Mouse (Mus musculus) intestine, embryonic 15.5 days (tissue): ENCODE results near the gene Srgap1. TPM values are rescaled to one million over a fixed set of nuclear protein-coding genes. Genes with fewer than 3 reads are reported as not detected.

Source experiments
- ATAC-seq: fragments of 200-750 bp; cut with Nextera tagmentation; 2 replicates; pipeline ENCODE4 v1.8.0; 2017; ENCODE audit warnings: moderate TSS enrichment, moderate library complexity
- H3K27ac ChIP-seq: fragments of 300-500 bp; sonication (generic); 2 replicates; pipeline ENCODE4 v1.5.1; 2015; ENCODE audit warnings: mild to moderate bottlenecking, inconsistent platforms
- H3K27me3 ChIP-seq: fragments of 300-500 bp; sonication (generic); replicated peaks from 2 replicates; pipeline ENCODE4 v1.6.1; 2015; ENCODE audit warnings: inconsistent platforms
- H3K36me3 ChIP-seq: fragments of 300-500 bp; sonication (generic); 2 replicates; pipeline ENCODE4 v1.6.1; 2015; ENCODE audit warnings: inconsistent platforms
- H3K4me1 ChIP-seq: fragments of 300-500 bp; sonication (generic); replicated peaks from 2 replicates; pipeline ENCODE4 v1.6.1; 2015; ENCODE audit warnings: inconsistent platforms
- H3K4me2 ChIP-seq: fragments of 300-500 bp; sonication (generic); replicated peaks from 2 replicates; pipeline ENCODE4 v1.6.1; 2015; ENCODE audit warnings: mild to moderate bottlenecking, inconsistent platforms
- H3K4me3 ChIP-seq: fragments of 300-500 bp; sonication (generic); replicated peaks from 2 replicates; pipeline ENCODE4 v1.5.1; 2015; ENCODE audit warnings: inconsistent platforms
- H3K9ac ChIP-seq: fragments of 300-500 bp; sonication (generic); 2 replicates; pipeline ENCODE4 v1.6.1; 2015; ENCODE audit warnings: inconsistent platforms
- H3K9me3 ChIP-seq: fragments of 300-500 bp; sonication (generic); 2 replicates; pipeline ENCODE4 v1.6.1; 2016; ENCODE audit warnings: inconsistent platforms
- WGBS: fragments of 180-500 bp; shearing (Covaris S2); methylation state at CpG from one replicate; pipeline ENCODE4 v1.1.7; 2015; 5-methylcytosine and 5-hydroxymethylcytosine counted together
- polyA plus RNA-seq: library from polyadenylated mRNA; unstranded; fragments of >200 nt; fragmentation: Nextera tagmentation; extraction: Ambion mirVana; gene quantifications from 2 replicates; pipeline ENCODE4 v1.2.1, GENCODE M21; 2015

Srgap1 gene
- polyA plus RNA-seq, 1 experiment from 2014 or later = 7.7 TPM

- Histone ChIP-seq H3K27ac (0 out of 2 replicates have a peak overlapping the region, but pooled peaks have one; percentile 24), H3K9ac (no peak overlapping the region), H3K27me3 (no peaks in the 10 kb centered on the region), H3K36me3 (no peaks in the 10 kb centered on the region), H3K9me3 (no peaks in the 10 kb centered on the region), H3K4me2 (no peak overlapping the region), H3K4me3 (no peak overlapping the region), H3K4me1 (0 out of 2 replicates have a peak, but pooled peaks cover 7% of the 10 kb centered on the region)
- 52% methylated on average over 18 of the region's 18 CpGs for WGBS
- no peak for ATAC-seq
These were observed 181.4 kb downstream of the Srgap1 start for GRCm38 (mm10) chr10:121865503-121866239.

- H3K4me3 ChIP-seq = no peak overlapping the region
- H3K27ac ChIP-seq = no peak overlapping the region
- no peaks in the 10 kb centered on the region for H3K27me3 ChIP-seq
- H3K9ac ChIP-seq = no peak overlapping the region
- H3K4me1 ChIP-seq = 0 out of 2 replicates have a peak, but pooled peaks cover 6% of the 10 kb centered on the region
- H3K4me2 ChIP-seq = no peak overlapping the region
- no peaks in the 10 kb centered on the region for H3K9me3 ChIP-seq
- no peaks in the 10 kb centered on the region for H3K36me3 ChIP-seq
- WGBS = 72% methylated on average over 2 of the region's 2 CpGs
- no peak for ATAC-seq
These were observed 186.2 kb downstream of the Srgap1 start for GRCm38 (mm10) chr10:121860924-121861323.

- no peak for ATAC-seq
- Histone ChIP-seq H3K36me3 (no peaks in the 10 kb centered on the region), H3K4me3 (no peak overlapping the region), H3K9me3 (no peaks in the 10 kb centered on the region), H3K4me2 (no peak overlapping the region), H3K4me1 (0 out of 2 replicates have a peak, but pooled peaks cover 5% of the 10 kb centered on the region), H3K27ac (no peak overlapping the region), H3K27me3 (no peaks in the 10 kb centered on the region), H3K9ac (no peak overlapping the region)
- WGBS = 83% methylated on average over 10 of the region's 10 CpGs
These were observed 187.1 kb downstream of the Srgap1 start for GRCm38 (mm10) chr10:121859803-121860571.

GRCm38 (mm10) chr10:121858911-121859310, 188.2 kb downstream of the Srgap1 start:
- no peak for ATAC-seq
- Histone ChIP-seq H3K9me3 (no peaks in the 10 kb centered on the region), H3K4me3 (no peak overlapping the region), H3K9ac (no peak overlapping the region), H3K27me3 (no peaks in the 10 kb centered on the region), H3K4me2 (no peak overlapping the region), H3K27ac (no peak overlapping the region), H3K4me1 (0 out of 2 replicates have a peak, but pooled peaks cover 5% of the 10 kb centered on the region), H3K36me3 (0 out of 2 replicates have a peak, but pooled peaks cover 5% of the 10 kb centered on the region)
- WGBS = 62% methylated on average over 2 of the region's 2 CpGs

- ATAC-seq = no peak
- Histone ChIP-seq H3K4me1 (0 out of 2 replicates have a peak, but pooled peaks cover 5% of the 10 kb centered on the region), H3K36me3 (0 out of 2 replicates have a peak, but pooled peaks cover 5% of the 10 kb centered on the region), H3K9ac (no peak overlapping the region), H3K27me3 (no peaks in the 10 kb centered on the region), H3K27ac (no peak overlapping the region), H3K9me3 (no peaks in the 10 kb centered on the region), H3K4me2 (no peak overlapping the region), H3K4me3 (no peak overlapping the region)
- WGBS = 71% methylated on average over 1 of the region's 1 CpGs
These were observed 189.0 kb downstream of the Srgap1 start for GRCm38 (mm10) chr10:121858086-121858485.

- 82% methylated on average over 7 of the region's 7 CpGs for WGBS
- H3K4me3 ChIP-seq = no peak overlapping the region
- no peak for ATAC-seq
- H3K9me3 ChIP-seq = no peaks in the 10 kb centered on the region
- 0 out of 2 replicates have a peak, but pooled peaks cover 5% of the 10 kb centered on the region for H3K36me3 ChIP-seq
- no peak overlapping the region for H3K4me2 ChIP-seq
- no peak overlapping the region for H3K9ac ChIP-seq
- no peak overlapping the region for H3K27ac ChIP-seq
- 0 out of 2 replicates have a peak, but pooled peaks cover under 1% of the 10 kb centered on the region for H3K4me1 ChIP-seq
- H3K27me3 ChIP-seq = no peaks in the 10 kb centered on the region
These were observed 191.2 kb downstream of the Srgap1 start for GRCm38 (mm10) chr10:121855863-121856446.

GRCm38 (mm10) chr10:121853385-121853808, 193.7 kb downstream of the Srgap1 start:
- Histone ChIP-seq H3K27me3 (no peaks in the 10 kb centered on the region), H3K27ac (no peak overlapping the region), H3K9me3 (no peaks in the 10 kb centered on the region), H3K9ac (no peak overlapping the region), H3K36me3 (0 out of 2 replicates have a peak, but pooled peaks cover 5% of the 10 kb centered on the region), H3K4me2 (no peak overlapping the region), H3K4me3 (no peak overlapping the region), H3K4me1 (no peaks in the 10 kb centered on the region)
- no peak for ATAC-seq
- WGBS = 49% methylated on average over 14 of the region's 14 CpGs

- H3K4me2 ChIP-seq = no peak overlapping the region
- H3K9ac ChIP-seq = no peak overlapping the region
- H3K4me1 ChIP-seq = no peaks in the 10 kb centered on the region
- WGBS = 73% methylated on average over 2 of the region's 2 CpGs
- H3K4me3 ChIP-seq = no peak overlapping the region
- H3K27ac ChIP-seq = no peak overlapping the region
- H3K36me3 ChIP-seq = 0 out of 2 replicates have a peak, but pooled peaks cover 4% of the 10 kb centered on the region
- H3K9me3 ChIP-seq = no peaks in the 10 kb centered on the region
- ATAC-seq = no peak
- no peaks in the 10 kb centered on the region for H3K27me3 ChIP-seq
These were observed 197.6 kb downstream of the Srgap1 start for GRCm38 (mm10) chr10:121849496-121849895.

GRCm38 (mm10) chr10:121845677-121846076, 201.4 kb downstream of the Srgap1 start:
- no peaks in the 10 kb centered on the region for H3K36me3 ChIP-seq
- H3K4me3 ChIP-seq = no peak overlapping the region
- ATAC-seq = no peak
- no peak overlapping the region for H3K9ac ChIP-seq
- 90% methylated on average over 7 of the region's 7 CpGs for WGBS
- no peaks in the 10 kb centered on the region for H3K27me3 ChIP-seq
- no peak overlapping the region for H3K27ac ChIP-seq
- no peaks in the 10 kb centered on the region for H3K4me1 ChIP-seq
- H3K4me2 ChIP-seq = no peak overlapping the region
- no peaks in the 10 kb centered on the region for H3K9me3 ChIP-seq

- Histone ChIP-seq H3K4me1 (no peaks in the 10 kb centered on the region), H3K9me3 (no peaks in the 10 kb centered on the region), H3K27me3 (no peaks in the 10 kb centered on the region), H3K4me3 (no peak overlapping the region), H3K27ac (peak overlapping the region; percentile 70), H3K4me2 (peak overlapping the region; percentile 37), H3K36me3 (0 out of 2 replicates have a peak, but pooled peaks cover 3% of the 10 kb centered on the region), H3K9ac (no peak overlapping the region)
- 47% methylated on average over 16 of the region's 16 CpGs for WGBS
- peak; percentile 75 for ATAC-seq
These were observed 209.8 kb downstream of the Srgap1 start for GRCm38 (mm10) chr10:121837166-121837898.

- ATAC-seq = peak; percentile 71; the same call in 1 of the 2 replicates
- 0 out of 2 replicates have a peak, but pooled peaks cover 3% of the 10 kb centered on the region for H3K36me3 ChIP-seq
- no peak overlapping the region for H3K9ac ChIP-seq
- H3K27me3 ChIP-seq = no peaks in the 10 kb centered on the region
- H3K9me3 ChIP-seq = no peaks in the 10 kb centered on the region
- WGBS = 28% methylated on average over 18 of the region's 18 CpGs
- peak overlapping the region; percentile 70 for H3K27ac ChIP-seq
- peak overlapping the region; percentile 13; the same call in 1 of the 2 replicates for H3K4me3 ChIP-seq
- peak overlapping the region; percentile 37 for H3K4me2 ChIP-seq
- no peaks in the 10 kb centered on the region for H3K4me1 ChIP-seq
These were observed 210.5 kb downstream of the Srgap1 start for GRCm38 (mm10) chr10:121836507-121837165.
